Mouse (Mus musculus): ENCODE data around the gene Pard3b. TPM values are rescaled to one million over a fixed set of nuclear protein-coding genes. Genes with fewer than 3 reads are reported as not detected.

The Pard3b gene
- polyA plus RNA-seq, 1 experiment: not detected

- WGBS: 88% methylated on average over 1 of the region's 1 CpGs
- Histone ChIP-seq H3K27ac (ENCODE audit: insufficient read depth, low read depth, low read length) (no peak overlapping the region), H3K4me1 (ENCODE audit: control insufficient read depth, insufficient read depth, low read length) (no peaks in the 10 kb centered on the region), H3K4me3 (ENCODE audit: insufficient read depth, low read depth, low read length) (no peak overlapping the region)
- TF ChIP-seq POLR2A (IDR thresholded peaks at IDR 0.05; ENCODE audit: insufficient read depth, low read depth, low read length): no peak
- no peak for TF ChIP-seq CTCF (IDR thresholded peaks at IDR 0.05; ENCODE audit: insufficient read depth, low read depth, low read length)
Observed at GRCm38 (mm10) chr1:62254888-62255287, 616.3 kb downstream of the Pard3b start.

DNA sequence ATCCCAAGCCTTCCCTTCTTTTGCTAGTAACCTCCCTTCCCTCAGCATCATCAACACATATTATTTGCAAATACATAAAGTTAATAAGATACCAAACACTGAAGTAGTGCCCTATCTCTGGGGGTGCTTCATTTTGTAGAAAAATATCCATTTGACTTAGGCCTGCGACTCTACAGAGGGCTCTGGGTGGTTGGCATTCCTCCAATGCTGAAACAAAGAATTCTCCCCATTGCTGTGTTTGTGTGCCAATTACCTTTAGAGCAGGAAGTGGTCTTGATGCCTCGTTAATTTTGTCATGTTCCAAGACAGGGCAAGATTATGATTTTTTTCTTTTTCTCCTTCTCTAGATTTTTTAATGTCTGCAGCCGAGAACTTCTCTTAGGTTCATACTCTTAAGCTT lies 637.8 kb downstream of the Pard3b start:
- TF ChIP-seq POLR2A (IDR thresholded peaks at IDR 0.05; ENCODE audit: insufficient read depth, low read depth, low read length) (no peak), CTCF (IDR thresholded peaks at IDR 0.05; ENCODE audit: insufficient read depth, low read depth, low read length) (no peak)
- Histone ChIP-seq H3K27ac (ENCODE audit: insufficient read depth, low read depth, low read length) (no peak overlapping the region), H3K4me3 (ENCODE audit: insufficient read depth, low read depth, low read length) (no peak overlapping the region), H3K4me1 (ENCODE audit: control insufficient read depth, insufficient read depth, low read length) (no peaks in the 10 kb centered on the region)
- WGBS: 70% methylated on average over 3 of the region's 3 CpGs

GRCm38 (mm10) chr1:62278586-62278985 lies 640.0 kb downstream of the Pard3b start:
- no peak overlapping the region for H3K27ac ChIP-seq (ENCODE audit: insufficient read depth, low read depth, low read length)
- WGBS: 76% methylated on average over 1 of the region's 1 CpGs
- no peaks in the 10 kb centered on the region for H3K4me1 ChIP-seq (ENCODE audit: control insufficient read depth, insufficient read depth, low read length)
- TF ChIP-seq CTCF (IDR thresholded peaks at IDR 0.05; ENCODE audit: insufficient read depth, low read depth, low read length): no peak
- TF ChIP-seq POLR2A (IDR thresholded peaks at IDR 0.05; ENCODE audit: insufficient read depth, low read depth, low read length): no peak
- no peak overlapping the region for H3K4me3 ChIP-seq (ENCODE audit: insufficient read depth, low read depth, low read length)

DNA sequence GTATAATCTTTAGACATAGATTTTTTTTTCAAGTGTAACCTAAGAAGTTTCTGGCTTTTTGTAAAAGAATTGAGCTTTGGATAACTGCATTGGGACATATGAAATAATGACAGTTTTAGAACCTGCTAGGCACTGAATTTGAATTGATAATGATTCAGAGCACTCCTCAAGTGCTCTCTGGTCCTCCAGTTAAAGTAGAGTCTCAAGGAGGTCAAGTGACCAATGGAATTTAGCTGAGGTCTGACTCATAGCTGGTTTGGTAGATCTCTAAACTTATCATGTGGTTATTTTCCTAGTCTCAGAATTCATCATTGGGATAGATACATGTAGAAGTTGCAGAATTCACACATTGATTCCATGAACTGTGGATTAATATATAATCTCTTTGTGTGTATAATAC lies 642.0 kb downstream of the Pard3b start:
- Histone ChIP-seq H3K27ac (ENCODE audit: insufficient read depth, low read depth, low read length) (no peak overlapping the region), H3K4me1 (ENCODE audit: control insufficient read depth, insufficient read depth, low read length) (no peaks in the 10 kb centered on the region), H3K4me3 (ENCODE audit: insufficient read depth, low read depth, low read length) (no peak overlapping the region)
- TF ChIP-seq POLR2A (IDR thresholded peaks at IDR 0.05; ENCODE audit: insufficient read depth, low read depth, low read length) (no peak), CTCF (IDR thresholded peaks at IDR 0.05; ENCODE audit: insufficient read depth, low read depth, low read length) (no peak)

DNA sequence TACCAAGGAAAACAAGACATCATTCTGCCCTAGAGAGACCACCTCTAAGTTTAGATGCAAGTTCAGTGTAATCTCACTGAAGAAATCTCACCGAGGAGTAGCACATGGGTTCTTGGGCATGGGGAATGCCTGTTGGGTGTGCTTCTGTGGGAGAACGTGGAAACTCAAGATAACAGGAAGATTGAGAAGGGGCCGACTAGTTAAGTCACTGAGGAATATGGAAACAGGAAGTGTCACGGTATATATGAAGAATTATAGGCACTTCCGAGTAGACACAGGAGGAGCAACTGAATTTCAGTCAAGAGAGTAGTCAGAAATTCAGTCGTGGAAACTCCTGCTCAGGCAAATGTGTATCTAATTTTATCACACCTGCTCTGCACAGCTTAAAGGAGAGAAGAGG lies 644.2 kb downstream of the Pard3b start:
- H3K4me3 ChIP-seq (ENCODE audit: insufficient read depth, low read depth, low read length): no peak overlapping the region
- TF ChIP-seq CTCF (IDR thresholded peaks at IDR 0.05; ENCODE audit: insufficient read depth, low read depth, low read length) (no peak), POLR2A (IDR thresholded peaks at IDR 0.05; ENCODE audit: insufficient read depth, low read depth, low read length) (no peak)
- H3K4me1 ChIP-seq (ENCODE audit: control insufficient read depth, insufficient read depth, low read length): no peaks in the 10 kb centered on the region
- no peak overlapping the region for H3K27ac ChIP-seq (ENCODE audit: insufficient read depth, low read depth, low read length)
- 92% methylated on average over 6 of the region's 6 CpGs for WGBS

DNA sequence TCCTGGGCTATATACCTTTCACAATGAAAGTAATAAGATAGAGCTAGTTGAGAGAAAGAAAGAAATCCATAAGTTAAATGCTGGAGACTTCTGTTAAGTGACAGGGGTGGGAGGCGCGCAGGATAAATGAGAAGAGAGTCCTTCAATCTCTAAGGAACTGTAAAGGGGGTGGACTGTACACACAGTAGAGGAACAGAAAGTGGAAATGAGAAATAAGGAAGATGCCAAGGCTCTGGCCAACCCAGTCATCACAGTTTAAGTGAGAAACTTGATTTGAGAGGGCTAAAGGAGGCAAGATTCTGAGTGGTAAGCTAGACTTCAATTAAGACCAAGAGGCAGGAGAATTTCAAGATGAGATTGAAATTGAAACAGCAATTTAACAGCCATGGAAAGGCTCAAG lies 645.0 kb downstream of the Pard3b start:
- TF ChIP-seq POLR2A (IDR thresholded peaks at IDR 0.05; ENCODE audit: insufficient read depth, low read depth, low read length): no peak
- no peak for TF ChIP-seq CTCF (IDR thresholded peaks at IDR 0.05; ENCODE audit: insufficient read depth, low read depth, low read length)
- Histone ChIP-seq H3K4me1 (ENCODE audit: control insufficient read depth, insufficient read depth, low read length) (no peaks in the 10 kb centered on the region), H3K27ac (ENCODE audit: insufficient read depth, low read depth, low read length) (no peak overlapping the region), H3K4me3 (ENCODE audit: insufficient read depth, low read depth, low read length) (no peak overlapping the region)
- WGBS: 97% methylated on average over 2 of the region's 2 CpGs

- no peak for TF ChIP-seq POLR2A (IDR thresholded peaks at IDR 0.05; ENCODE audit: insufficient read depth, low read depth, low read length)
- TF ChIP-seq CTCF (IDR thresholded peaks at IDR 0.05; ENCODE audit: insufficient read depth, low read depth, low read length): no peak
- WGBS: 90% methylated on average over 6 of the region's 6 CpGs
- no peak overlapping the region for H3K4me3 ChIP-seq (ENCODE audit: insufficient read depth, low read depth, low read length)
Observed at GRCm38 (mm10) chr1:62309376-62309775, 670.8 kb downstream of the Pard3b start.

GRCm38 (mm10) chr1:62325237-62325636 lies 686.6 kb downstream of the Pard3b start:
- 77% methylated on average over 5 of the region's 5 CpGs for WGBS
- TF ChIP-seq POLR2A (IDR thresholded peaks at IDR 0.05; ENCODE audit: insufficient read depth, low read depth, low read length): no peak
- TF ChIP-seq CTCF (IDR thresholded peaks at IDR 0.05; ENCODE audit: insufficient read depth, low read depth, low read length): no peak
- no peaks in the 10 kb centered on the region for H3K4me1 ChIP-seq (ENCODE audit: control insufficient read depth, insufficient read depth, low read length)
- no peak overlapping the region for H3K27ac ChIP-seq (ENCODE audit: insufficient read depth, low read depth, low read length)
- no peak overlapping the region for H3K4me3 ChIP-seq (ENCODE audit: insufficient read depth, low read depth, low read length)

More at GRCm38 (mm10) chr1:62309376-62309775, 670.8 kb downstream of the Pard3b start:
- H3K27ac ChIP-seq (ENCODE audit: insufficient read depth, low read depth, low read length): no peak overlapping the region
- H3K4me1 ChIP-seq (ENCODE audit: control insufficient read depth, insufficient read depth, low read length): no peaks in the 10 kb centered on the region

GRCm38 (mm10) chr1:62327743-62328142 lies 689.1 kb downstream of the Pard3b start:
- no peaks in the 10 kb centered on the region for H3K4me1 ChIP-seq (ENCODE audit: control insufficient read depth, insufficient read depth, low read length)
- 91% methylated on average over 5 of the region's 5 CpGs for WGBS
- no peak for TF ChIP-seq CTCF (IDR thresholded peaks at IDR 0.05; ENCODE audit: insufficient read depth, low read depth, low read length)
- TF ChIP-seq POLR2A (IDR thresholded peaks at IDR 0.05; ENCODE audit: insufficient read depth, low read depth, low read length): no peak
- H3K4me3 ChIP-seq (ENCODE audit: insufficient read depth, low read depth, low read length): no peak overlapping the region
- H3K27ac ChIP-seq (ENCODE audit: insufficient read depth, low read depth, low read length): no peak overlapping the region

GRCm38 (mm10) chr1:62328808-62329207 lies 690.2 kb downstream of the Pard3b start:
- H3K27ac ChIP-seq (ENCODE audit: insufficient read depth, low read depth, low read length): no peak overlapping the region
- H3K4me1 ChIP-seq (ENCODE audit: control insufficient read depth, insufficient read depth, low read length): no peaks in the 10 kb centered on the region
- 88% methylated on average over 3 of the region's 3 CpGs for WGBS
- TF ChIP-seq POLR2A (IDR thresholded peaks at IDR 0.05; ENCODE audit: insufficient read depth, low read depth, low read length) (no peak), CTCF (IDR thresholded peaks at IDR 0.05; ENCODE audit: insufficient read depth, low read depth, low read length) (no peak)
- H3K4me3 ChIP-seq (ENCODE audit: insufficient read depth, low read depth, low read length): no peak overlapping the region
